Mouse (Mus musculus) liver (tissue): ENCODE measurements around the gene Foxe3.
"Not testable (repeated sequence)": the region's sequence is repeated elsewhere in the genome, so short reads cannot be mapped to it uniquely, and the experiment has no call there.

Experiments used
- DNase-seq: peaks from one replicate; pipeline ENCODE4 v3.0.0-alpha.2; 2020; ENCODE audit warnings: mixed read lengths

The Foxe3 gene

DNA sequence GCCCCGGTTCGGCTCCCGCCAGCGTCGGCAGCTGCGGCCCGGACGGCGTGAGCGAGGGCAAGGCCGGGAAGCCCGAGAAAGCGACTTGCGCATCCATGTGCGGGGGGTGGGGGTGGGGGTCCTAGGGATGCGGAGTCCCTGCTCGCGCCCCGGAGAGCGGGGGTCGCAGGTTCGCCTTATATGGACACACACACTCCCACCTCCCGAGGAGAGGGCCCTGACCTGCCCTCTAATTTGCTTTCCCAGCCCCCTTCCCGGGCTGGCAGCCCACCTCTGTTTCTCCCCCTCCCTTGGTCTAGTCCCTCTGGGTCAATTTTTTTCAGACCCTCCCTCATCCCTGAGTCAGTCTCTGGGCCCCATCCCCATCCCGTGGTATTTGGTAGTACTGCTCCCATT, at the start of gene Foxe3:
Gene Foxe3, minus strand, starts transcription at position 97 of the 396 bp plus-strand sequence.
- no peak for DNase-seq

DNA sequence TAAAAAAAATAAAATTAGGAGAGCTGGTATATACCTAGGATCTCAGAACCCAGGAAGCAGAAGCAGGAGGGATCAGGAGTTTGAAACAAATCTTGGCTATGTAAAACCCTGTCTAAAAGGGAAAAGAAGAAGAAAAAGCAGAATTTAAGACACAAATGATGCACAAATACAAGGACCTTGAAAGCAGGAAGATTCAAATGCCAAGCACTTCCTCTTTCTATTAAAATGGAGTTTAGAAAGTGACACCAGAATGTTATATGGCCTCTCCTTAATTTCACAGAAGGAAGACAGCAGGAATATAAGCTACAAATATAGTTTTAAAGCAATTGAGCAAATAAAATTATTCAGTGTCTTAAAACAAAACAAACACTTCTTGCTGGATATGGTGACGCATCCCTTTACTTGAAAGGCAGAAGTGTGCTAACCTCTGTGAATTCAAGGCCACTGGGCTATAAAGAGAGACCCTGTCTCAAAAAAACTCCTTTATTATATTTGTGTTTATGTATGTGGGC, 47.5 kb upstream of the Foxe3 start:
- DNase-seq, result no peak

DNA sequence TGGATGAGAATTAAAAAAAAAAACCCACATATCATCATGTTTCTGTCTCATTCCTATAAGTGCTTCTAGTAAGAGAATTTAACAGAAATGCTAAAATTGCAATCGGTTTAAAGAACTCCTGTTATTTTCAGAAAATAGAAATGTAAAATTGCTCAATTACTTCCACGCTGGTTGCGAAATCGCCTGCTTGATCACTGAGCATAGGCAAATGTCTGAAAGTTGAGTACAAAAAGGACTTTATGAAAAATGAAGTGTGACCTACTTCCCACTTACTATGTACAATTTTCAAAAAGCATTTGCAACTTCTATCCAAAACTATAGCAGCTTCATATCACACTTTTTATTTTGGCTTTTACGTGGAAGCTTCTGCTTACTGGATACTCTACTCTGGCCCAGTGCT, 44.9 kb upstream of the Foxe3 start:
- DNase-seq, result no peak

DNA sequence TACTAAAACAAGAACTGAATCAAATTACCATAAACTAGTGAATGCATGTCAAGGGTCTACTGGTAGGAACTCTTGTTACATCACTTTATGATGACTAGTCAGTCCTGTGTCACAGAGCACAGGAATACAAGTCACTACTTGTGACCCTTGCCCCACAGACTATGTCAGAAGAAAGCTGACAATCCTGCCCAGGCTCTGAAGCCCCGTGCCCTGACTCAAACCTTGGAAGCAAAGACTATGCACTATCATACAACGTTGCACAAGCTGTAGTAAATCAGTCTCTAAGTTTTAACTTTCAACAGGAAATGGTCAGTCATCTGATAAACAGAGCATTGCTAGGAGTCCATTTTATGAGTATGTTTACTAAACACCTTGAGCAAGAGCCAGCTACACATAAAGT, 35.1 kb upstream of the Foxe3 start:
- not testable (repeated sequence) for DNase-seq

DNA sequence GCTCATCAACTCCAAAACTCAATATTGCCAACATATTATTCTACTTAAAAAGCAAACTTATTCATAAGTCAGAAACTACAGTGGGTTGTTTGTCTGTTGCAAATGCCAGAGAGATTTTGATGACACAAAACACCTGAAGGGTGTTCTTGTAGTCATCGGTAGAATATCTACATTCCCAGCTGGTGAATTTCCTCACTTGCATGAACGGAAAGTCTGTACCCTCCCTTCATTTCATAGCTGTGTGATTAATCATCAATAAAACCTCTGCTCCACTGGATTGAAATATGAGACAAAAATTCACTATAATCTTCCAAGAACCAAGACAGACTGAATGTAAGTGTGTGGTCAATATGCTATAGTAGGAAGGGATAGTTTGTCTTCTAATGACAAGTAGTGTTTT, 33.7 kb upstream of the Foxe3 start:
- DNase-seq, result no peak

DNA sequence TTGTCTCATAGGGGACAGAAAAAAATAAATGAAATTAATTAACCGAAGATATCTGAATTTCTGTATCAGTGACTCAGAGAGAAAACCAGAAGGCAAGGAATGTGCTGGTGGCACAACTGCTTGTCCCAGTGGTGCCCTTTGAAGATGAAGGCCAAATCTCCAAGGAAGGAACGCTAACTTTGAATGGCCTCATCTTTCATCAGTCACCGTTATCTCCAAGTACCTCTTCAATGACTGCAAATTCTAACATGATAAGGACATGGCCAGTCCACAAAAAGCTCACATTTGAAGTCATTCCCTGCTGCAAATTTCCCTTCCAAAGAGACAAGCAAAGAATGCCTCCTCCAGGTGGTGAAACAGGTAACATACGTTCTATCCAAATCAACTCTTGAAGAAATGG, 33.0 kb upstream of the Foxe3 start:
- no peak for DNase-seq

DNA sequence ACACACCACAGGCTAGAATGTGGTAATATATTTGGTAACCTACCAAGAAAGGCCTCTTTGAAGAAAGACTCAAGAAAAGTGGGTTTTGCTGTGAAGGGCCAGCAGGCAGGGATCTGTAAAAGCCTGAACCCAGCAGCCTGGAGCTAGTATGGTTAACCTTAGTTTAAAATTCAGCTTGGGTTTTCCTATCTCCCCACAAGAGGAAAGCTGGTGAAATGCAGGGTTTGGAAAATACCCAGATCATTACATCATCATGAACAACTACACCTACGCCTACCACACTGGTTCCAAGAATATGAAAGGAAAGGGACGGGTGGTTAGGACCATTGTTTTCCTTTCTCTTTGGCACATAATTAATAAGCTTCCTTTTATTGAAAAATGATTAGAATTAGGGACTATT, 32.4 kb upstream of the Foxe3 start:
- DNase-seq, result no peak

DNA sequence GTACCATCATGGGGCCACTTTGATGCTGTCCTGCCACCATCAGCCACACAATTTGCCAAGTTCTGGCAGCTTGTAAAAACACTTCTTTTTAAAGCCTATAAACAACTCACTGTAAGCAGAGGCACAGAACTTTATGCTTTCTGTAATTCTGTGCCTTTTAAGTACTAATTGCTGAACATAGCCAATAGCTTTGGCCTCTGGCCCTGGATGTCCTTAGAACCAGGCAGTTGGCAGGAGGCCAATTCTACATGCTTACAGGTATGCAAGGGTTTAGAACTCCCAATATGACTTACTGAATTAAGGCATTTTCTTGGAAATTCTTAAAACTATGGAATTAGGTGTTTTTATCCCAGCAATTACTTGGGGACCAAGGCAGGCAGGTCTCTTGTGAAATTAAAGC, 31.6 kb upstream of the Foxe3 start:
- DNase-seq, result no peak

DNA sequence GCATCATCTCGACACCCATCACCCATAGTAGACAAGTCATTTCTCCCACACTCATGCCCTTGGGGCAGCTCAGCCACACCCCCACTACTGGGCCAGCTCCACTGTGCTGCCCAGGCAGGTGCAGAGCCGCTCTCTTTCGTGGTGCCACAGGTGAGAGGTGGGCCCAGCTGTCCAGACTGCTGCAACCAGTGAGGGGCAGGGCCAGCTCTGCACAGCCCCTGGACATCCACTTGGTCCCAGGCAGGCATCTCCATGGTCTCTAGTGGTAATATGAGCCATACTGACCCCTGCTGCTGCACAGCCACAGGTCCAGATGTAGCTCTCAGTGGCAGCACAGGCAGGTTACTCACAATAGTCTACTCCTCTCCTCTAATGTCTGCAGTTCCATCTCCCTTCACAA, 27.4 kb upstream of the Foxe3 start:
- no peak for DNase-seq

DNA sequence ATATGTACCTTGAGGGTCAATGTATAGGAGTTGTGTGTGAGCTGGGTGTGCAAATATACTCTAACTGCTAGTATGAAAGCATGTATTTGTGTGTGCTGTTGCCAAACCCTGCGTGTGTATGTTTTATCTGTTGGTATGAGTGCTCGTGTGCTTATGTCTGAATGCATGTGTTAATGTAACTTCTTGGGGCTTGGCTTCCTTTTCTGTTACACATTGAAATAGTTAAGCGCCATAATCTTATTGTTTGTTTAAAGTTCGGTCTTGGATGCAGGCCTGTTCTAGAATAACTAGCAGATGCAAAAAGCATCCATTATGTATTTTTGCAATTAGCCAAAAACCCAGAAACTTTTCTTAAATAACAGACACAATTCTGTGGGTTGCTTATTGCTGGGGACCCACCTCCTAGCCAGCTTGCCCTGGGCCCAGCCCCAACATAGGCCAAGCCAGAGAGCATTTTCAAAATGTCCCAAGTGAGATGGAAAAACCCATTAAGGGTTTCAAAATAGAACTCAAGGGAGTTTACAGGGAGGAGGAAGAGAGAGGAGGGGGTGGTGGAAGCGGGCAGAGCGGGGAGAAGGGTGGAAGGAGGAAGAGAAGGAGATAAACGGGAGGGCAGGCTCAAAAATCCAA, 22.2 kb upstream of the Foxe3 start:
- no peak for DNase-seq

DNA sequence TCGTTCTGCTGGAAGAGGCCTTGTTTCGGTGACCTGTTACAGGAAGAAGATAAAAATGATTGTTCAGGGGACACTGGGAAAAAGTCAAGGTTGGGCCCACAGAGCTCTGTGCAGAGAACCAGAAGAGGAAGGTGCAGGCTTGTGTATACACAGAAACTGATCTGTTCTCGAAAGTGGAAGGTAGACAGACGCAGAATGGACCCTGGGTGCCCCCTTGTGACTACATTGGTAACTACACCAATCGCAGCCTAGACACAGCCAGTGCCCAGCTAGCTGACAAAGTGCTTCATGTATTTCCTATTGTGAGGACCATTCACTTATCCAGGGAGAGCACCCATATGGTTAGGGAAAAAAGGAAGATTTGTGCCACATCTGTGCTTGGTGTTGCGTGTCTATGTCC, 21.6 kb upstream of the Foxe3 start:
- DNase-seq, result peak; percentile 61

DNA sequence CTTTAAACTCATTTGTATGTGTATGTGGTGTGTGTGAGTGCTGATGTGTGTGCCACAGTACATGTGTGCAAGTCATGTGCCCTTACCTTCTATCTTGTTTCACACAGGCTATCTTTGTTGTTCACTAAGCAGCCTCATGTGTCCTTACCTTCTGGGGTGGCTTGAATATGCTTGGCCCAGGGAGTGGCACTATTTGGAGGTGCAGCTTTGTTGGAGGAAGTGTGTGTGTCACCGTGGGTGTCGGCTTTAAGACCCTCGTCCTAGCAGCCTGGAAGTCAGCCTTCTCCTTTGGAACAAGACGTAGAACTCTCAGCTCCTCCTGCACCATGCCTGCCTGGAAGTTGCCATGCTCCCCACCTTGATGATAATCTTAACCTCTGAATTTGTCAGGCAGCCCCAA, 20.6 kb upstream of the Foxe3 start:
- DNase-seq, result no peak

DNA sequence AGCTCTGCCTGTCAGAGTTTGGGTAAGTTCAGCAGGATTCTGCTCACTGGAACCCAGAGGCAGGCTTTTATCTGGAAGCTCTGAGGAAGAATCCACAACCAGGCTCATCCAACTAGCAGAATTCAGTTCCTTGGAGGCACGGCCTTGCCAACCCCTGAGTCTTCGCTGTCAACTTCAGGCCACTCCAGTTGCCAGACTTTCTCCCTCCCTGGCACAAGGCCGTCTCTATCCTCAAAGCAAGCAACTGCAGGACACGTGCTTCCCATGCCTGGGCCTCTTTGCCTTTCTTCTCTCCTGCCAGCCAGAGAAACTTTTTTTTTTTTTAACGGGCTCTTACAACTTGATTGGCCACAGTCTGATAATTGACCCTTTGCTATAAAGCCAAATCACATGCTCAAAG, 19.2 kb upstream of the Foxe3 start:
- DNase-seq, result no peak

DNA sequence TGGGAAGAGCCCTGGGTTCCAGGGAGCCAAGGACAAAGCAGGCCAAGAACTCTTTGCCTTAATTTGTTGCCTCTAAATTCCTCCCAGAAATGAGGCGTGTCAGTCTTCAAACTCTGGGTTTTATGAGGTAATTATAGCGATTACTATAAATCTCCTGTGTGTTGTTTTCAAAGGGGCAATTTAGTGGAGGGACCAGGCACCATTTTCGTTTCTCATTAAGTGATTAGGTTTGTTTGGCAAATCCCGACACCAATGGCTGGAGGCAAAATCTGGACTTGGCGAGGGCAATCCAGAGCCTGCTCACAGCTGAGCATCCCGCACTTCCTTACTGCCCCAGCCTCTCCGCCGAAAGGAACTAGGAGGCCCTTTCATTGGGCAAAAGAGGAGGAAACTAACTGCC, 16.8 kb upstream of the Foxe3 start:
- DNase-seq, result no peak

DNA sequence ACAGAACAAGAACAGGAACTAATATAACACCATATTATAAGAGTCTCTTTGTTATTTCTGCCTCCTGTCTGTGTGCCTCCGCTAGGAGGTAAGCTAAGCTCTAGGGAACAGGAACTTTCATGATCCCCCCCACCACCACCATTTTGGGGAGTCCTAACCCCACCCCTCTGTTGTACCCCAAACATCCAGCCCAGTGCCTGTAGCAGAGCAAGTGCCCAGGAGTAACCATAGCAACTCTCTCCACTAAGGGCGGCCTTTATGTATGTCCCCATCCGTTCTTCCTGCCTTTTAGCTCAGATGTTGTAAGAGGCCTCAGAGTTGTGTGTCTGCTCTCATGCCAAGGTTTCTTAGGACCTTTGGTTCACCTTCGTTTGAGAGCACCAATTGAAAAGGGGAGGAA, 16.3 kb upstream of the Foxe3 start:
- DNase-seq, result no peak

DNA sequence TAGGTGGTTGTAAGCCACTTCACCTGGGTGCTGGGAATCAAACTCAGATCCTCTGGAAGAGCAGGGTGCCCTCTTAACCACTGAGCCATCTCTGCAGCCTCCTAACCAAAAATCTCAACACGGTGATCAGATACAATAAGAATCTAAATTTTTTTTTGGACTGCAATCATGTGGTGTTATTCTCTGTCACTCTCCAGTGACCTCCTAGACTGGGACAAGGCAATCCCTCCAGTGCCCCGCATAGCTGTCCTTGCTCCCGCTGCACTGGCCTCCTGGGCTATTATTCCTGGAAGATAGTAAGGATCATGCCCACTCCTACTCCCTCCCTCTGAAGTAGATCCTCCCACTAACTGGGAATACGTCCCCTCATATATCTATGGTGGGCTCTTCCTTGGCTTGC, 15.5 kb upstream of the Foxe3 start:
- no peak for DNase-seq

DNA sequence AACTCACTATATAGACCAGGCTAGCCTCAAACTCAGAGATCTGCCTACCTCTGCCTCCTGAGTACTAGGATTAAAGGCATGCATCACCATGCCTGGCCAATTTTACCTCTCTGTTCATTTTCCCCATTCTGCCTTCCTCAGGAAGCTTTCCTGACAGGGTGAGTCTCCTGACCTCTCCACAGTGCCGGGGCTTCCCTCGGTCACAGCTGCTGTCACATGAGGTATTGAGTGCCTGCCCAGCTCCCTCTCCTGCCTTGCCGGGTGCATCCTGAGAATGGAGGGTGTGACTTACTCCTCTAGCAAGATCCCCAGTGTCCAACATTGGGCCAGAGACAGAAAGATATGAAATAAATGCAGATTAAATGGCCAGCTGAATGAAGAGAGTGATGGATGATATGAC, 12.4 kb upstream of the Foxe3 start:
- no peak for DNase-seq

DNA sequence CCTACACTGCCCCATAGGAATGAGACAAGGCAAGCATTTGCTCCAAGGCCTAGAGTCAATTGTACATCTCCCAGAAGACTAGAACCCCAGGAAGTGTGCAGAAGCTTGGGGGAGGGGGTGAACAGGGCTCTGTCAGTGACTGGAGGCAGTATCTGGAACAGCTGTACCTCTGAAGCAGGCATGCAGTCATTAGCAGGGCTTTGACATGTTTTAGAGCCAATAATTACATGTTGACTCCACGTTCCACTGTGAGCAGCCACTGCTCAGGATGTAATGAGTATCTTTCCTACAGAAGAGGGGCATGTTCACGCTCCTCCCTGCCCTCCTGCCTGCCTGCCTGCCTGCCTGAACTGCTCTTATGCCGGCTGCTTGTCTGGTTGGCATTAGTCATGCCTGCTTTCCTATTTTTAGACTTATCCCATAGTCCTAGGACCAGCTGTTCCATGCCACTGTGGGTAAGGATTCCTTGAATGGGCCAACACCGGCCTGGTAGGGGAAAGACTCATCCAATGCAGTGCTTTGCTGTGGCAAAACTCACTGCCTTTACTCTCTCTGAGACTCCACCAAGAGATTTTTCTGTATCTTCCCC, 11.7 kb upstream of the Foxe3 start:
- no peak for DNase-seq

DNA sequence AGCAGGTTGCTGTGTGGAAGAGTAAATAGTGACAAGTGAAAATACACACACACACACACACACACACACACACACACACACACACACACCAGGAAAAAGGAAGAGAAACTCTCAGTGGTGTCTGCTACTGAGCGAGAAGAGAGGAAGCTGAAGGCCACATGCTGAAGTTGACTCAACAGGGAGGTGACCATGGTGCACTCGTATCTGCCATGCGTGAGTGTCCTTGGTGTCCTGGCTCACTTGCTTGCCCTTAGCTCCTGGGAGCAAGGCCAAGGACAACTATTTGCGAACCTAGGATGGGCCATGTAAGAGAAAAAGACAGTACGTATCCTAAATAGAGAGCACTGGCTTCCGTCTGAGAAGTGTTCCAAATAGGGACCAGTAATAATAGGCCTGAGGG, 8.4 kb upstream of the Foxe3 start:
- DNase-seq, result no peak

DNA sequence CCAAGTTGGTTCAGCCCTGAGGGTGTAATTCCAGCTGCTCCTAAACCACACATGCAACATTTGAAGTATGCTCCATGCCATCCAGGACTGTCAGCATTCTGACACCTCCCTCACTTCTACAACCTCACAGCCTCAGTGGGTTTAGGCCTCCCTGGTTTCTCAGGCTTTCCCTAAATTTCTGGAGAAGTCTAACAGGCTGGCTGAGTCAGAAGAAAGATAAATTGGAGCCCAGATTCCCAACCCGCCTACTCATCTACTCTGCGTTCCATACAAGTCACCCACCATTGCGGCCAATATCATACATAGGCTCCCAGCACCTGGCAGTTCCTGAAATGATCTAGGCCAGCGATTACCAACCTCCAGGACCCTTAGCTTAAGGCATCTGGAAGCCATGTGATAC, 6.9 kb upstream of the Foxe3 start:
- DNase-seq, result no peak

DNA sequence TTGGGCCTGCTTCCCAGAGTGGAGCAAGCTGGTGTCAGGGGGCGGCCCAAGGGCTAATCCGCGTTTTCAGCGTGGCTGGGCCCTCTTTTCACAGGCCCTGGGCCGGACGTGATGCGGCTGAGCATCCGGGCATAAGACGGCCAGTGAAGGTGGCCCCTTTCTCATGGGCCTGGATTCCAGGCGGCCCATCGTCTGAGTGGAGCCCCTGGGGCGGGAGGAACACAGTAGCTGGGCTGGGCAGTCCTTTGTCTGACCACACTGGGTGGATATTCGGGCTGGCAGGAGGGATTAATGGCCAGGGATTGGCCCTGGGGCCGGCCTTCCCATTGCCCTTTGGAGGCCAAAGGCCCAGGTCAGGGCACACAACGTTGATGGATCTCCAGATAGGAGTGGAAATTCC, 3.3 kb upstream of the Foxe3 start:
- DNase-seq, result no peak

DNA sequence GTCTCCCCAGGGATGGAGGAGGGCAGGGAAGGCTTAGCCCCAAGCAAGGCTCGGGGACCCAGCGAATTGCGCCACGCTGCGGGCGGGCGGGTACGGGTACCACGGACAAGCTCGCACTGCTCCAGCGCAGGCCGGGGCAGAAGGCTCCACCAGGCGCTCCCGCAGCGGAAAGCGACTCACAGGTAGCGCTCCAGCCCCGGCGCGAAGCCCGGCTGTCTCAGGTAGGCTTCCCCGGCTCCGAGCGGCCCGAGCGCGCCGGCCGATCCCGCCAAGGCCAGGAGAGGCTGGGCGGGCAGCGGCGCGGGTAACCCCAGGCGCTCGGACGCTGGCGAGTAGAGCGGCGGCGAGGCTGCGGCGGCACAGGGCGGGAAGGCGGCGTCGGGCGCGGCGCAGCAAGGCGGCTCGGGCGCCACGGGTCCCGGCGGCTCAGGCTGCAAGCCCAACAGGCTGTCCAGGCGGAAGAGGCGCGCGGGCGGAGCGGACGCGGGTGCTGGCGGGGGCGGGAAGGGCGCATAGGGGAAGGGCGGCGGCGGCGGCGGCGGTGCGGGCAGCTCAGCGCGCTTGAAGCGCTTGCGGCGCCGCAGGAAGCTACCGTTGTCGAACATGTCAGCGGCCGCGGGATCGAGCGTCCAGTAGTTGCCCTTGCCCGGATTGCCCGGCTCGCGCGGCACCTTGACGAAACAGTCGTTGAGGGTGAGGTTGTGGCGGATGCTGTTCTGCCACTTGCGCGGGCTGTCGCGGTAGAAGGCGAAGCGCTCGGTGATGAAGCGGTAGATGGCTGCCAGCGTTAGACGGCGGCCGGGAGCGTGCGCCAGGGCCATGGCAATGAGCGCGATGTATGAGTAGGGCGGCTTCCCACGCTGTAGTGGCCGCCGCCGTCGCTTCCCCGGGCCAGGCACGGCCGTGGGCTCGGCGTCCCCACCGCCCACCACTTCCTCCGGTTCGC, 569 bp downstream of the Foxe3 start:
- DNase-seq, result peak; percentile 13

DNA sequence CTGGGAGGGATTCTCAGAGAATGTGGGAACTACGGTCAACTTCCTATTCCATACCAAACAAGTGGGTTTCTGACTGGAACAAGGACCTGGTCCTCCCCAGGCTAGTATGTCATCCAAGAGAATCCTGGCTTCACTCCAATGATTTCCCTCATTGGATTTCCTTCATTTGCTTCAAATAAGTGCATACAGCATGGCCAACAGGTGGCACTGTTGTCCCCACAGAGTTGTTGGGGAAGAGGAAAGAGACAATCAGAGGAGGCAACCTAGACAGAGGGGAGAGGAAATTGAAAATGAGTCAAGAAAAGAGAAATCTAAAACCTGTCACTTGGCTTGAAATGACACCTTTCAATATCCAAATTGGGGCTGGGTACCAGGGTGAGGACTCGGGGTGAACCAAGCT, 8.7 kb downstream of the Foxe3 start:
- DNase-seq, result peak; percentile 55

DNA sequence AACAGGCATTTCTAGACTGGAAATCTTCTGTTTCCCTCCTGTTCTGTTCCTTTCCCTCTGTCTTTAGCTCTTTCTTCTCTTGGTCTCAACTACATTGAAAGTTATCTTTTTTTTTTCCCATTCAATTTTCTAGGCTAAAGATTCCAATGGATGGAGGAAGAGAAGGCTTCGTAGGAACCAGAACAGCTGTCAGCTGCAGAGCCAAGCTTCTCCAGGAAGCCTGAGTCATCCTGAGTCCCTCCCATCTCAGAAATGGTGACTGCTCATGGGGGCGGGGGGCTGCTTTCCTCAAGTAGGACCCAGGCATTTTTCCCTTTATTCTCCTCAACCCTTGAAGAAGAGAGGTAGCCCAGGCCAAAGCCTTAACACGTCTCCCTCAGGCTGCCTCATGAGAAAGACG, 9.8 kb downstream of the Foxe3 start:
- DNase-seq, result no peak
